Mouse (Mus musculus): Measurements from ENCODE around the gene C730034F03Rik.
"Not testable (repeated sequence)": the region's sequence is repeated elsewhere in the genome, so short reads cannot be mapped to it uniquely, and the experiment has no call there.

Gene C730034F03Rik

GRCm38 (mm10) chr15:89429352-89430221 lies at the start of gene C730034F03Rik, which contains the start of the genes Gm44502 and Chkb:
Gene C730034F03Rik, plus strand, starts transcription at chr15:89429589.
Gene Gm44502, minus strand, starts transcription at chr15:89429696.
Gene Chkb, minus strand, starts transcription at chr15:89429908.
- DNase-seq (ENCODE audit: low spot score): peak; percentile 89

DNA sequence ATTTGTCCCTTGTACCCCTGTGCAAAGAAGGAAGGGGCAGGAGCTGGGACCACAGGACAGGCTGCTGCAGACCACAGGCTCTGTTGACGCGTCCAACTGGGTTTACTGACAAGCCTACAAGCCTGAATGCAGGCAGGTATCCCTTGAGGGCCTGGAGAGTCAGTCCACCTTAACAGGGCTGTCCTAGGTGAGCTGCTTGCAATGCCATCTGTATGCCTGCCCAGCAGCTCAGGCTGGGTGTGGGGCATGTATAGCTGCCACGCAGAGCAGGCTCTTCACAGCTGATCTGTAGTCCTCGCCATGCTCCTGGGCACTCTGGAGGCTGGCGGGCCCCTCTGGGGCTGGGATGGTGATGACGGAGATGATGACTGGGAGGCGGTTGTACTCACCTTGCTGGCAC lies 44.8 kb upstream of the C730034F03Rik start, which contains the start of gene Klhdc7b:
Gene Klhdc7b, plus strand, starts transcription at position 301 of the 400 bp plus-strand sequence.
- no peak for DNase-seq (ENCODE audit: low spot score)

GRCm38 (mm10) chr15:89387127-89387526 lies 42.3 kb upstream of the C730034F03Rik start:
- DNase-seq (ENCODE audit: low spot score): no peak

GRCm38 (mm10) chr15:89390081-89390480 lies 39.3 kb upstream of the C730034F03Rik start:
- DNase-seq (ENCODE audit: low spot score): no peak

- DNase-seq (ENCODE audit: low spot score): no peak
Observed at GRCm38 (mm10) chr15:89396883-89397282, 32.5 kb upstream of the C730034F03Rik start.

DNA sequence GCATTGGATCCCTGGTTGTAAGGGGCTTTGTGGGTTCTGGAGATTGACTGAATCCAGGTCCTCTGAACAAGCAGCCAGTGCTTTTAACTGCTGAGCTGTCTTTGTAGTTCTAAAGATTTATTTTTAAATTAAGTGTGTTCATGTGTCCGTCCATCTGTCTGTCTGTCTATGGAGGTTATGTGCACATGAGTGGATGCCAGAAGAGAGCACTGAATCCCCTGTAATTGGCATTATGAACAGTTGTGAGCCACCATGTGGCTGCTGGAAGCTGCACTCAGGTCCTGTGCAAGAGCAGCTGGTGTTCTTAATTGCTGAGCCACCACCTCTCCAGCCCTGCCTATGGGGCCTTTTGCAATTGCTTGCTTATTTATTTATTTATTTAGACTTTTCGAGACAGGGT lies 31.2 kb upstream of the C730034F03Rik start:
- DNase-seq (ENCODE audit: low spot score): no peak

- no peak for DNase-seq (ENCODE audit: low spot score)
Observed at GRCm38 (mm10) chr15:89399716-89400115, 29.7 kb upstream of the C730034F03Rik start.

DNA sequence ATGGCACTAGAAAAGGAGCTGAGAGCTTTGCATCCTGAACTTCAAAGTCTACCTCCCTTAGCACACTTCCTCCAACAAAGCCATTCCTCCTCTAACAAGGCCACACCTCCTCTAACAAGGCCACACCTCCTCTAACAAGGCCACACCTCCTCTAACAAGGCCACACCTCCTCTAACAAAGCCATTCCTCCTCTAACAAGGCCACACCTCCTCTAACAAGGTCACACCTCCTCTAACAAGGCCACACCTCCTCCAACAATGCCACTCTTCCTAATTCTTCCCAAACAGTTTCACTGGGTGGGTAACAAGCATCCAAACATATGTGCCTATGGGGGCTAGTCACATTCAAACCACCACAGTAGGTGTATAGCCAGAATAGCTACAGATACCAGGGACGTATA lies 26.9 kb upstream of the C730034F03Rik start:
- no peak for DNase-seq (ENCODE audit: low spot score)

DNA sequence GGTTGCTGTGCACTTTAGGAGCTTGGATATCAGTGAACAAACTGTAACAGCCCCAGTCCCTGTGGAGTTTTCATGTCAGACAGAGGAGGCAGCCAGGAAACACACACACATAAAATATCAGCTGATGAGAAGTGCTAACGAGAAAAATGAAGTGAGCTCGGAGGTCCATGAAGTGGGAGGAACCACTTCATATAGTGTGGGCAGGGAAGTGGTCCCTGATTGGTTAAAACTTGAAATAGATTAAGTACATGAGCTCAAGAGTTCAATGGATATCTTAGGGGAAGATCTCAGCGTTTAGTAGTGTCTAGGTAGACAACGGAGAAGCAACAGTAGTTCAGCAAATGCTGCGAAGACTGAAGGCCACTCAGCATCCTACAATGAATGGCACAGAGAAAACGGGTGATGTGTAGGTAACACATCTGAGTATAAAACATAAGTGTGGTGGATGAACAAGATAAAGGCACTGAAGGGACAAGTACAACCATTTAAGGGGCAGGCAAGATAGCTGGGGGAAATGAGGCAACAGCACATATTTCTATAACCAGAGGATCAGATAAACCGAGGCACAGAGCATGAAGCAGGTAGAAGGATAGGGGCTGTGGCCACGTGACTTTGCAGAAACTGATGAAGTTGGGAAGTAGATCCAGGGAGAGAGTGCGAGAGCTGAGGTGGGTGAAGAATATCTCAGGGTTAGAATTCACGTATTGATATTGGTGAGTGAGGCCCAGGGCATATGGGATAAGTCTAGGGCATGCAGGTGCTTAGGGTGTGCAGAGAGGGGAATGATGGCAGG lies 24.4 kb upstream of the C730034F03Rik start:
- DNase-seq (ENCODE audit: low spot score): no peak

- DNase-seq (ENCODE audit: low spot score): no peak
Observed at GRCm38 (mm10) chr15:89406691-89407090, 22.7 kb upstream of the C730034F03Rik start.

DNA sequence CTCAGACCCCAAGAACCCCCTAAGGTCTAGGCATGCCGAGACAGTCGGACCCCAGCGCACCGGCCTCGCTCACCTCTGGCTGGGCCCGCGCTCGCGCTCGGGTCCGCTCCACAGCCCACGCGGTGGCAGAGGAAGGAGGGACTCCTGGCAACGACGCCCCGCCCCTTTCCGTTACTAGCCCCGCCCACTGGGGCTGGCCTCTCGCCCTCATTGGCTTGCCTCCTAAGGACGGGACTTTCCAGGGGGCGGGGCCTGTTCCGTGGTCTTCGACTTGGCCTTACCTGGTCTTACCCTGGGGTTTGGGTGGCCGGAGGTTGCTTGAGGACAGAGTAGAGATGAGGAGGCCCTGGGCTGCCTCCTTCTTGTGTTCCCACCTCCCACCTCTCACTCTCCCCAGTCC lies 19.3 kb upstream of the C730034F03Rik start, which contains the start of gene Syce3:
Gene Syce3, minus strand, starts transcription at position 386 of the 400 bp plus-strand sequence.
- DNase-seq (ENCODE audit: low spot score): no peak

- no peak for DNase-seq (ENCODE audit: low spot score)
Observed at GRCm38 (mm10) chr15:89415282-89415681, 14.1 kb upstream of the C730034F03Rik start.

DNA sequence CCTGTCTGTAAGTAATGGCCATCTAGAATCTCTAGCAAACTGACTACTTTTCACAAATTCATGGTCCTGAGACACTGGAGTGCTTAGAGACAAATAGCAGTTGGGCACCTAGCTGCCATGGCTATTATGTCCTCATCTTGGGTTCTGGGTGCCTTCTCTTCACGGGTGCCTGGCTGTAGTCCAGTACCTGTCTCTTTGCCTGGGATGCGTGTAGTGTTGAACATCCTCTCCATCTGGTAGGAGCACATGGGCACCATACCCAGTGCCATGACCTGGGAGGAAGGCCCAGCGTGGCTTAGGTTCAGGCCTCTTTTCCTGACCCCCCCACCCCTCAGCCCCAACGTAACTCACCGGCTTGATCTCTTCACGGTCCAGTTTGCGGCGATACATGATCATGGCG lies 7.5 kb upstream of the C730034F03Rik start:
- no peak for DNase-seq (ENCODE audit: low spot score)

DNA sequence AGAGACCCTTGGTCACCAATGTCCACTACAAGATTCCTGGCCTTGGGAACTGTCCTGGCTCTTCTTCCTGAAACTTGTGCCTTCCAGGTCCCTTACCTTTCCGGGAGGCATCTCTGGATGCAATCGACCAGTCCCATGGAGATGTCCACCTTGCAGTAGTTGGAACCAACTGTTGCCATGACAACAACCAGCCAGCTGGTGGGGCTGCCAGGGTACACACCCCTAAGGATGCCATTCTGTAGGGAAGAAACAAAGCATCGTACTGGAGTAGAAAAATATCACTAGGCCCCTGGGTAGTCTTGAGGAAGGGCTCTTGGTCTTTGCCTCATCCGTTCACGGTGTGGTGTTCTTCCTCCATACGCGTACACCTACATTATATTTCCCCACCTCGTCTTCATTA lies 4.8 kb upstream of the C730034F03Rik start:
- DNase-seq (ENCODE audit: low spot score): no peak

DNA sequence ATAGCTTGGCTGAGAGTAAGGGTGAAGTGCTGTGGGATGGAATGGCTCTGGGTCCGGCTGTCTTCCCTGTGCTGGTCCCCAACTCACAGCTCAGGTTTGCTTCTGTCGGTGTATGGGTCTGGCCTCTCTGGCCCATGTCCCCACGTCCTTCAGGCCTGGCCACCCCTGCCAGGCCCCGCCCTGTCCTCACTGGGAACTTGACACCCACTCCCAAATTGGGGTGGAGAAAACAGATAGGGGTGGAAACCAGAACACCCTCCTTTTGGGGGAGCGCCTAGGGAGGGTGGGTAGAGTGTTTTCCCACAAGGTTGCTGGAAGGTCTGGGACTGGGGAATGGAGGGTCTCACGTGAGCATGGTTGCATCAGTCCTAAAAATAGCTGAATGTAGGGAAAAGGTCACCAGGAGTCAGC lies 3.7 kb upstream of the C730034F03Rik start, which contains the start of gene Cpt1b:
Gene Cpt1b, minus strand, starts transcription at position 153 of the 411 bp plus-strand sequence.
- DNase-seq (ENCODE audit: low spot score): no peak

DNA sequence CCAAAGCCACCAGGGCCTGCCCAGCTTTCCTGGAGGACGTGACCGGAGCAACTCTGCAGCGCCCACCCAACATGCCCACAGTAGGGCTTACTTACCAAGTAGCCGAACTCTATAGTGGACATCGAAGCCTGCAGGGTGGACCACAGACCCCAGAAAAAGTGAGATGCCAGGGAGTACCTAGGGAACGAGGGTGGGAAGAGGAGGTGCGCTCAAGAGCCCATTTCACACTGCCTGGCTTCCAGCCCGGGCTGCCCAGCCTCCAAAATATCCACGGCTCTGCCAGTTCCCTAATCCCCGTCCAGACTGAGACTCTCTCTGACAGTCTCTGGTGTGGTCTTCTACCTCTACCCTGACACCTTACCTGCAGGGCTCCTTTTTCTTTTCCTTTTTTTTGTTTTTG lies 2.7 kb upstream of the C730034F03Rik start:
- DNase-seq (ENCODE audit: low spot score): no peak

DNA sequence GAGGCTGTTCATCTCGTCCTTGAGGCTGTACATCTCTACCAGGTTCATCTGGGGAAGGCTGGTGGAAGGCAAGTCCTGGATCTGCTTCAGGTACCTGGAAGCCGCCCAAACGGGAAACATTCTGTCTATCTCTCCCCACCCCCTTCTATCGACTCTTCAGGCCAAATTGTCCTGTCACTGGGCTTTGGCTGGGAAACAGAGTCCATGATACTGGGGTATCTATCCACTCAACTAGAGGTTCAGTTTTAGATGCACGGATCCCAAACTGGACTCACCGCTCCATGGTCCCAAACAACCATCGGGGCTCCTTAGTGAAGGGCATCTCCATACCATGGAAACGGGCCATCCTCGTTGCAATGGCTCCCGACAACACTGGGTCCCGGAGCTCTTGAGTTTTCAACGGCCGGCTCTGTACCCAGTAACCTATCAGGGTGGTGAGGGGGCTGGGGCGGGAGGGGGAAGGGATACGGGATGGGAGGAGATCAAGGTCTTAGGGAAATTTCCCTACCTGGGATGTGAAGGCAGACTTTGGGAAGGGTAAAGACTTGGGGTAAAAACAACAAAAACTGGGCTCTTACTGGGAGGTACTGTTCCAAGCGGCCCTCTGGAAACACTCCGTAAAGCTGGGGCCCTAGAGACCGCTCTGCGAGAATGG lies 1.1 kb upstream of the C730034F03Rik start:
- no peak for DNase-seq (ENCODE audit: low spot score)

DNA sequence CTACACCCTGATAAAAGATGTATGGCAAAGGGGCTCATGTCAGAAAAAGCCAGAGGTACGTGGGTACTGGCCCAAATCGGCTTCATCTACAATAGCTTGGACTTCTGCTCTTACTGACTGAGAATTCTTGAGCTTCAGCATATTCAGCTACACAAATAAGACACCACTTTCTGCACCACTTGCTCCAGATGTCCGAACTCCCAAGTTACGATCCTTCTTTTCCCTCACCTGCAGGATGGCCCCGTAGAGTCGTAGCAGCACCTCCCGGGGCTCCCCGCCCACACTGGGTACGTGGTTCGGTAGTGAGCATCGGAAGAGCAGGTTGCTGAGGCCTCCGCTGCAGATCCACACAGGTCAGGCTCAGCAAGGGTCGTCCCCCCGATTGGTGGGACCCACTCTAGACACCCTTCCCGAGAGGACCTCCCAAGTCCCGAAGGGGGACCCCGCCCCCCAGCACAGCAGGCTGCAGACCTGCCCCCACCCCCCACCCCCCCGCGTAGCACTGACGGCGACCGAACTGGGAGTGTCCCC lies 503 bp upstream of the C730034F03Rik start:
- DNase-seq (ENCODE audit: low spot score): no peak

DNA sequence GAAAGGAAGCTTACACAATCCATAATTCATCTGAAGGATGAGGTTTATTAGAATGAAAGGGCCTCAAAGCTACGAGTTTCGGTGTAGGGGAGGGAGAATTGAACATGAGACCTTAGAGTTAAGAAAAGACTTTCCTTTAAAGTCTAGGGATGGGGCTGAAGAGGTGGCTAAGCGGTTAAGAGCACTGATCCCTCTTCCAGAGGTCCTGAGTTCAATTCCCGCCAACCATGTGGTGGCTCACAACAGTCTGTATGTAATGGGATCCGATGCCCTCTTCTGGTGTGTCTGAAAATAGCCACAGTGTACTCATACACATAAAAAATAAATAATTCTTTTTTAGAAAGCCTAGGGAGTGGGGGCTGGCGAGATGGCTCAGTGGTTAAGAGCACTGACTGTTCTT lies 952 bp downstream of the C730034F03Rik start:
- DNase-seq (ENCODE audit: low spot score): peak; percentile 8

DNA sequence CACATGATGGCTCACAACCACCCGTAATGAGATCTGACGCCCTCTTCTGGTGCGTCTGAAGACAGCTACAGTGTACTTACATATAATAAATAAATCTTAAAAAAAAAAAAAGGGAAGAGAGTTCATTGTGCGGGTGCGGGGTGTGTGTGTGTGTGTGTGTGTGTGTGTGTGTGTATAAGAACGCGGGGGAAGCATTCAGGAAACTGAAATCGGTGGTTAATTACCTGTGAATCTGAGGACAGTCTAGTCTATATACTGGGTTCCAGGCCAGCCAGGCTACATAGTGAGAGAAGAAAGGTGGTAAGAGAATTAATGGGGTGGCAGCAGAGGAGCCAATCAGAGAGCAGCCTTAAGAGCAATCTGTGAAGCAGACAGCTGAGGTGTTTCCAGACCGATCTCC lies 1.4 kb downstream of the C730034F03Rik start:
- not testable (repeated sequence) for DNase-seq (ENCODE audit: low spot score)

- DNase-seq (ENCODE audit: low spot score): no peak
Observed at GRCm38 (mm10) chr15:89431271-89431670, 1.9 kb downstream of the C730034F03Rik start.

- no peak for DNase-seq (ENCODE audit: low spot score)
Observed at GRCm38 (mm10) chr15:89431806-89432205, 2.4 kb downstream of the C730034F03Rik start.
